Mouse (Mus musculus) hindbrain, embryonic 16.5 days (tissue): ENCODE data around the gene Dock11. TPM values are rescaled to one million over a fixed set of nuclear protein-coding genes. Genes with fewer than 3 reads are reported as not detected.
A peak's percentile ranks its signal among the peaks of the same experiment; 100 is the strongest.

Source experiments
- ATAC-seq: fragments of 200-750 bp; cut with Nextera tagmentation; 2 replicates; pipeline ENCODE4 v1.8.0; 2017; ENCODE audit warnings: moderate TSS enrichment, moderate library complexity
- H3K27ac ChIP-seq: fragments of 300-500 bp; sonication (generic); 2 replicates; pipeline ENCODE4 v1.5.1; 2014; ENCODE audit warnings: low read depth, mild to moderate bottlenecking, control low read depth, low read length, moderate library complexity
- H3K27me3 ChIP-seq: fragments of 300-500 bp; sonication (generic); replicated peaks from 2 replicates; pipeline ENCODE4 v1.6.1; 2014; ENCODE audit warnings: low read length; ENCODE audit not compliant: control insufficient read depth, insufficient read depth
- H3K36me3 ChIP-seq: fragments of 300-500 bp; sonication (generic); 2 replicates; pipeline ENCODE4 v1.6.1; 2014; ENCODE audit warnings: mild to moderate bottlenecking, low read length, moderate library complexity, mixed read lengths; ENCODE audit not compliant: control insufficient read depth, insufficient read depth
- H3K4me1 ChIP-seq: fragments of 300-500 bp; sonication (generic); 2 replicates; pipeline ENCODE4 v1.6.1; 2014; ENCODE audit warnings: low read depth, low read length; ENCODE audit not compliant: control insufficient read depth, insufficient read depth
- H3K4me2 ChIP-seq: fragments of 300-500 bp; sonication (generic); 2 replicates; pipeline ENCODE4 v1.6.1; 2014; ENCODE audit warnings: mild to moderate bottlenecking, low read length, control low read depth, moderate library complexity
- H3K4me3 ChIP-seq: fragments of 300-500 bp; sonication (generic); 2 replicates; pipeline ENCODE4 v1.5.1; 2014; ENCODE audit warnings: mild to moderate bottlenecking, low read length, control low read depth, moderate library complexity
- H3K9ac ChIP-seq: fragments of 300-500 bp; sonication (generic); 2 replicates; pipeline ENCODE4 v1.6.1; 2014; ENCODE audit warnings: low read depth, mild to moderate bottlenecking, control low read depth, low read length, moderate library complexity
- H3K9me3 ChIP-seq: fragments of 300-500 bp; sonication (generic); 2 replicates; pipeline ENCODE4 v1.6.1; 2014; ENCODE audit warnings: mild to moderate bottlenecking, low read length, moderate library complexity; ENCODE audit not compliant: control insufficient read depth
- WGBS: fragments of 180-500 bp; shearing (Covaris S2); extraction: QIAGEN DNeasy Blood & Tissue Kit; methylation state at CpG from one replicate; pipeline ENCODE4 v1.1.7; 2014; 5-methylcytosine and 5-hydroxymethylcytosine counted together
- polyA plus RNA-seq: library from polyadenylated mRNA; unstranded; fragments of >200 nt; fragmentation: Nextera tagmentation; extraction: Ambion mirVana; gene quantifications from 2 replicates; pipeline ENCODE4 v1.2.1, GENCODE M21; 2015

Dock11 gene
- 9.9 and 12.8 TPM in 2 replicates for polyA plus RNA-seq

DNA sequence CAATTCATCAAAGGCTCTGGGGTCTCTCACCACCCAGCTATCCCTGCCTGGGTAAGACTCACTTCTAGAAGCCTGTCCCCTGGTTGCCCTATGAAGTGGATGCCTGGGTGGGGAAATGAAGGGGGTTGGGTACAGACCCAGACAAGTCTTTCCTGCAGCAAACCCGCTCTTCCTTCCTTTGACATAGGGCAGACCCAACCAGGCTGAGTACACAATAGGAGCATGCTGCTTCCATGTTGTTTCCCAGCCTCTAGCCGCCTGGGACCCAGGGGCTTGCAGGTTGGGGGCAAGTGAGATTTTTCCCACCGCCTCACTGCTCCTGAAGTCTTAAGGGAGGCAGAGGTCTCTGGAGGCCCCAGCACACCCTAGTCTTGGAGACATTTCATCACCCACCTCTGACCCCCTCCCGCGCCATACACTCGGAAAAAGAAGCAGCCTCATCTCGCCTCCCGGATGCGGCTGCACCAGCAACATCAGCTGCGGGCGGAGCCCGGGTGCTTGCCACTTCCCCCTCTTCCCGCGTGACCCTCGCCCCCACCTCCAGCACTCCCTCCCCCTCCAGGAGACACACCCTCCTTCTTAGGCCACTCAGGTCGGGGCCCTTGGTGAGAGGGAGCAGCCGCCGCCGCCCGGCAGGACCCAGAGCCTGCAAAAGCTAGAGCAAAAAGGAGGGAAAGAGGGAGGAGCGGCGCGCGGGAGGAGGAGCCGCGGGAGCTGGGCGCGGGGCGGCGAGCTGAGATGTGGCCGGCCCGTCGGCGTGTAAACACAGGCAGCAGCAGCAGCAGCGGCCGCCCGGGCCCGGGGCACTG is at the start of gene Dock11:
Dock11 (plus strand) TSS at position 746 of the 809 bp plus-strand sequence.
- ATAC-seq: peak; percentile 82
- Histone ChIP-seq H3K27ac (peak within 1 kb of the TSS; percentile 80), H3K4me3 (peak within 1 kb of the TSS; percentile 58), H3K4me2 (peak within 1 kb of the TSS; percentile 55), H3K9me3 (no peaks in the 10 kb centered on the region), H3K4me1 (peaks cover 2% of the 10 kb centered on the region; the same call in 1 of the 2 replicates), H3K27me3 (no peaks in the 10 kb centered on the region), H3K36me3 (no peaks in the 10 kb centered on the region), H3K9ac (peak within 1 kb of the TSS; percentile 72)
- WGBS: 12% methylated on average over 25 of the region's 38 CpGs

DNA sequence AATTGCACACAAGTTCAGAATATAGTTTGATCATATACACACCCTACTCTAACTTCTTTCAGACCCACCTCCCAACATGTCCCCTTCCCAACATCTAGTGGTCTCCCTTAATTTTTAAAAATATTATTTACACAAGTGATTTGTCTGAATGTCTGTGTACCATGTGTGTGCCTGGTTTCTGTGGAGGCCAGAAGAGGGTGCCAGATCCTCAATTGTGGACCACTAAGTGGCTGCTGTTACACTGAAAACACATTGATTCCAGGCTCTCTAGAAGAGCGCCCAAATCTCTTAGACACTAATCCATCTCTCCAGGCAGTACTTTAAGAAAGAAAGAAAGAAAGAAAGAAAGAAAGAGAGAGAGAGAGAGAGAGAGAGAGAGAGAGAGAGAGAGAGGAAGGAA is 8.9 kb upstream of the Dock11 start:
- 60% methylated on average over 1 of the region's 1 CpGs for WGBS
- Histone ChIP-seq H3K36me3 (no peaks in the 10 kb centered on the region), H3K4me3 (no peak overlapping the region), H3K9ac (no peak overlapping the region), H3K4me1 (no peaks in the 10 kb centered on the region), H3K9me3 (no peaks in the 10 kb centered on the region), H3K27me3 (no peaks in the 10 kb centered on the region), H3K27ac (no peak overlapping the region), H3K4me2 (no peak overlapping the region)
- ATAC-seq: no peak

DNA sequence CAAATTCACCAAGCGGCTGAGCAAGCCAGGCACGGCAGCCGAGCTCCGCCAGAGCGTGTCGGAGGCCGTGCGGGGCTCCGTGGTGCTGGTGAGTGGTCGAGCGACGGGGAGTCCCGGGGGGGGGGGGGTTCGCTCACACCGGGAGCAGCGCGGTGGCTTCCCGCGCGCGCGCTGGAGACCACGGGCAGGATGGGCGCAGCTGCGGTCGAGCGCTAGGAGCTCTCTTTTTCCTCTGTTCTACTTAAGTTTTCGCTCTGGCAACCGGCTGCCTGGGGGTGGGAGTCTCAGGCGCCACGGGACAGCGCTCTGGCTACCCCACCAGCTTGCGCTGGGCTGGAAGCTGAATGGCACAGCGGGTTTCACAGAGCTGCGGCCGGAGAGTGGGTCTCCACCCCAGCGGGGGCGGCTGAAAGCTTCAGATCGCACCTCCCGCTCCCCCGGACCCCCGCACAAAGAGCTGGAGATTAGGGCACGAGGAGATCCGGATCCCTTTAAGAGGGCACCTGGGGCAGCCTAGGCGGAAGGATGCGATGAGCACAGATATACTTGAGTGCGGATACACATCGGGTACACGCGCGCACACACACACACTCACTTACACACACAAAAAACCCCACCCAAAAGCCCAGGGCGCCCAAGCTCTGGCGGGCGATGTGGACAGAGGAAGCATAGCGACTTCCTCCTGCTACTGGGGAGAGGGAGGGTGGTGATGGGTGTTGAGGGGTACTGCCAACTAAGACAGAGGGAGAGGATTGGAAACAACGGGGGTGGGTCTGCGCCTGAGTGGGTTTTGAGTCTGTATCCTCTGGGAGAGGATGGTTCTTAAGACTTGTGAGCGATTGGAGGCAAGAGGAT is 540 bp downstream of the Dock11 start:
- ATAC-seq: peak; percentile 77
- no peaks in the 10 kb centered on the region for H3K9me3 ChIP-seq
- 16% methylated on average over 32 of the region's 58 CpGs for WGBS
- H3K27me3 ChIP-seq: no peaks in the 10 kb centered on the region
- H3K36me3 ChIP-seq: no peaks in the 10 kb centered on the region
- peaks cover 2% of the 10 kb centered on the region; the same call in 1 of the 2 replicates for H3K4me1 ChIP-seq
- H3K4me3 ChIP-seq: peak overlapping the region; percentile 58
- H3K4me2 ChIP-seq: peak overlapping the region; percentile 55
- peak overlapping the region; percentile 72 for H3K9ac ChIP-seq
- H3K27ac ChIP-seq: peak overlapping the region; percentile 80

DNA sequence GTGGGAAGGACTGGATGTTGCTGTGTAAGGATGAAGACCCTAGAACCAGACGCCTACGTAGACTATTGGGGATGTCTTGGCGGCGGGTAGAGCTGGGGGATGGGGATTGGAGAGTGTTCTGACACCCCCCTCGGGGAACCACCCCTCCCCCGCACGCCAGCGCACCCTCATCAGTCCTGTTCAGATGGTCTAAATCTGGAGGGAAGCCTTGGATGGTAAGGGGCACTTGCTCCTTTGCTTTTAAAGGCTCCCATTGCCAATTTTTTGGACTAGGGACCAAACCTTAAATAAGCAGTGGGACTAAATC is 1.1 kb downstream of the Dock11 start:
- Histone ChIP-seq H3K36me3 (no peaks in the 10 kb centered on the region), H3K9me3 (no peaks in the 10 kb centered on the region), H3K9ac (peak overlapping the region; percentile 72), H3K27ac (peak overlapping the region; percentile 80), H3K4me2 (peak overlapping the region; percentile 55), H3K4me1 (peaks cover 2% of the 10 kb centered on the region; the same call in 1 of the 2 replicates), H3K4me3 (peak overlapping the region; percentile 58), H3K27me3 (no peaks in the 10 kb centered on the region)
- WGBS: 9% methylated on average over 8 of the region's 8 CpGs
- ATAC-seq: peak; percentile 60

DNA sequence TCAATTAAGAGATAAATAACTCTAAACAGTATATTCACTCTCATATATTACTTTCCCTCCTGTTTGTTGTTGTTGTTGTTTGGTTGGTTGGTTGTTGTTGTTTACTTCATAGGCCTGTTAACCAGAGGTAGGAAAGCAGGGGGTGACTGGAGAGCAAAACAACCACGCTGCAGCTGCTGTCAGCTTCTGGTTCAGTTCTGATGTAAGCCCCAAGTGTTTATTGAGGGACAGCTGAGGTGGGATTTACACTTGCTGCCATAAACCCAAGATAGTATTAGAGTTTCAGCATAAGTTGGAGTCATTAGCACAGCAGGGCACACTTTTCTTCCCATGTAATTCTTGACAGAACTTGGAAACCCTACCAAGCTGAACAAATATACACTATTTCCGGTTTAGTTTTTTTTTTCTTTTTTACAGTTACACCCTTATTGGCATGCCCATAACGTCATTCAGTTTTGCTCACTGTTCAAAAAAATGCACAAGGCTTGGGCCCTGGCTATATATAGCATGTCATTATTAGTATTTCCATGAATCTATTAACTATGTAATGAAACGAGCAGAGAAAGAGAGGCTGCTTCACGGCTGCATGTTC is 3.0 kb downstream of the Dock11 start:
- Histone ChIP-seq H3K27ac (no peak overlapping the region), H3K9ac (no peak overlapping the region), H3K4me3 (no peak overlapping the region), H3K36me3 (no peaks in the 10 kb centered on the region), H3K4me2 (no peak overlapping the region; the same call in 1 of the 2 replicates), H3K27me3 (no peaks in the 10 kb centered on the region), H3K4me1 (peaks cover 2% of the 10 kb centered on the region; the same call in 1 of the 2 replicates), H3K9me3 (no peaks in the 10 kb centered on the region)
- ATAC-seq: no peak
- 55% methylated on average over 5 of the region's 5 CpGs for WGBS

DNA sequence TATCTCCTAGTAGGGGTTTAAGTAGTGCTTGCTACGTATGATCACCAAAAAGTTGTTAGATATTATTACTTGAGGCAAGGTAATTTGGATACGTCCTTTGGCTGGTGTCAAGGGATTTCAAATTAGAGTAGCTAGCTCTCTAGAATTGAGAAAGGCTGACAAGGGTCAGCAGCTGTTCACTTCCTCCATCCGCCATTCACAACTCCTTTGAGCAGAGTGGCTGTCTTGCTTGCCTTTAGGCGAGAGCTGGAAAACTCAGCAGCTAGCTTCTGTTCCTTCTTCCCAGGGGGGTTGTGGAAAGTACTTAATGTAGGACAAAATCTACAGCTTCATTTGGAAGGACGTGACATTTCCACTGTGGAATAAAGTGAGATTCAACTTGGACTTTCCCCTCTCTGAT is 3.7 kb downstream of the Dock11 start:
- H3K27ac ChIP-seq: no peak overlapping the region
- H3K4me2 ChIP-seq: no peak overlapping the region
- H3K27me3 ChIP-seq: no peaks in the 10 kb centered on the region
- no peak overlapping the region for H3K9ac ChIP-seq
- H3K4me1 ChIP-seq: peaks cover 2% of the 10 kb centered on the region; the same call in 1 of the 2 replicates
- no peaks in the 10 kb centered on the region for H3K9me3 ChIP-seq
- no peaks in the 10 kb centered on the region for H3K36me3 ChIP-seq
- no peak overlapping the region for H3K4me3 ChIP-seq
- WGBS: 45% methylated on average over 5 of the region's 5 CpGs
- no peak for ATAC-seq

DNA sequence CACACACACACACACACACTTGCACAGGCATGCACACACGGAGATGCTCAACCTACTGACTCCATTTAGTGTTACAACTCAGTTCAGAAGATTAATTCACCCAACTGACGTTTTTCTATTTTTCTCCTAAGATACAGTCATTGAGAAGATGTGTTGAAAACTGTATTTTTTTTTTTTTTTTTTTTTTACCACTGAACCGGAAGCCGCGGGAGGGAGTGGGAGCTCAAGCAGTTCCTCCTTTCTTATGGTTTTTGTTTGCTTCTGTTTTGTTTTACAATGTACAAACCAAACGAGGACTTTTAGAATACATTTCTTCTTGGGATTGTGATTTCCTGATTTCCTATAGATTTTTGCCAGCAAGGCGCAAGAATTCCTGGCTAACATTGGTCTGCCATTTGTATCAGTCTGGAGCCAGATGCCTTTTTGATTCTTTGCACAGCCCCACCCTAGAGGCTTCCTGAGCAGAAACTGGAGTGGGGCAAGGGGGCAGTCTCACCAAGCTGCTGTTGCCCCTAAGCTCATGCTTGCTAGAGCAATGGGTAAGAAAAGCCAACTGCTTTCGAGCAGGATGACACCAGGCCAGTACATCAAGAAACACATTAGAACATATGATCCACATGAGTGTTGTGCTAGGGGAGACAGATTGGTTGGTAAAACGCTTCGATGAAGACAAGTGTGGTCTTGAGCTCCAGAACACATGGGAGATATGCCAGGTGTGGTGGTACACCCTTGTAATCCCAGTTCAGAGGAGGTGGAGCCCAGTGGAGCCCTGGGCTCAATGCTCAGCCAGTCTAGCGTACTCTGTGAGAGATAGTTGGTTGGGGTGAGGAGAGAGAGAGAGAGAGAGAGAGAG is 9.2 kb downstream of the Dock11 start:
- no peak for ATAC-seq
- no peaks in the 10 kb centered on the region for H3K9me3 ChIP-seq
- 82% methylated on average over 11 of the region's 11 CpGs for WGBS

DNA sequence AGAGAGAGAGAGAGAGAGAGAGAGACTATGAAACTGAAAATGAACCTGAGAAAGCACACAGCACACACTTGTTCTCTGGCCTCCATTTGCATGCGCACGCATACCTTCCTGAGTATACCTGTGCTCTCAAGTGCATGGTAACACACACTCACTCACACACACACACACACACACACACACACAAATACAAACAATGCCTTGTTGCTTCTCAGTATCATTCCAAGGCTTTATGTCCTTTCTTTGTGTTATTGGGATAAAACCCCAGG is 9.8 kb downstream of the Dock11 start:
- Histone ChIP-seq H3K4me1 (no peaks in the 10 kb centered on the region), H3K9me3 (no peaks in the 10 kb centered on the region), H3K9ac (no peak overlapping the region), H3K4me2 (no peak overlapping the region), H3K36me3 (no peaks in the 10 kb centered on the region), H3K27ac (no peak overlapping the region), H3K27me3 (no peaks in the 10 kb centered on the region), H3K4me3 (no peak overlapping the region)
- ATAC-seq: no peak
- WGBS: 90% methylated on average over 2 of the region's 2 CpGs

More for the DNA sequence above, 9.2 kb downstream of the Dock11 start:
- Histone ChIP-seq H3K4me2 (no peak overlapping the region), H3K27me3 (no peaks in the 10 kb centered on the region), H3K9ac (no peak overlapping the region), H3K36me3 (no peaks in the 10 kb centered on the region), H3K27ac (no peak overlapping the region), H3K4me1 (no peaks in the 10 kb centered on the region), H3K4me3 (no peak overlapping the region)
